Mouse (Mus musculus) layer of hippocampus, postnatal 14 days (tissue): ENCODE measurements at regions not wholly inside any gene's neighbourhood (a gene's known extent, or its start where the extent isn't known, plus 50 kb on each side); places are given as distances from the start of the nearest gene placed in this dataset.
A peak's percentile ranks its signal among the peaks of the same experiment; 100 is the strongest.

ENCODE experiments used
- DNase-seq, 2 experiments: peaks; one replicate each; pipeline ENCODE4 v3.0.0; 2021 to 2022; ENCODE audit warnings: low spot score in 2 of 2, mixed read lengths in 1 of 2

- DNase-seq = no peak
These were observed 156.3 kb downstream of the Maf start for GRCm38 (mm10) chr8:115551262-115551661.

DNA sequence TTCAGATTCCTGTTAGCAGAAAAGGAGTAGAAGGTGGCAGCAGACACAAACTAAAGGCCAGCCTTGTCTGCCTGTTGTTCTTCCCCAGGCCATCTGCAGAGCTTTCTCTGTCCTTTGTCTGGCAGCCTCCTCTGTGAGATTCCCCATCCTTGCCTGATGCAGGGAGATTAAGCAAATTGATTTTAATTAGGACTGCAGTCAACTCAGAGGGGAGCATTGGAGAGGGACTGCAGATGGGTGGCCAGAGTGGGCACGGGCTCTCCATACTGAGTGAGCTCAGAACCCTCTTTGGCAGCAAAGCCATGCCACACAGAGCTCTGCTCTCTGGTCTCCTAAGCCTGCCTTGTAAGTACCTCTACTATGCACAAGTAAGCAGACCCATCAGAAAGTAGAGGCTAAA, 158.5 kb downstream of the Maf start:
- DNase-seq = no peak

DNA sequence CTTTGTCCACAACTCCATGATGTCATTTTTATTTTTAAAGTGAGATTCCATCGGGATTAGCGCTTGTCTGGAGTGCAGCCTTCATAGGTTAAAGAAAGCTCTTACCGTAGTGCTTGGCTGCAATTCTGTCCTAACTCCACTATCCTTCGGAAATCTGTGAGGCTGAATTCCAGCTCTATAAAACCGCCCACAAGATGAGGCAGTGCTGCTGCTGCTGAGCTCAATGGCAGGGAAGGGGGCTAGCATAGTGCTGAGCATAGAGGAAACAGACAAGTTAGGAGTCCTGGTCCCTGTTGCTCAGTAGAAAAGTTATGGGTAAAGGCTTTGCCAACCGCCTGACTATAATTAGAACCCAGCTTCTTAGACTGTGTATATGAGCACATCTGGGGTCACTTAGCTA, 163.5 kb downstream of the Maf start:
- DNase-seq = no peak

DNA sequence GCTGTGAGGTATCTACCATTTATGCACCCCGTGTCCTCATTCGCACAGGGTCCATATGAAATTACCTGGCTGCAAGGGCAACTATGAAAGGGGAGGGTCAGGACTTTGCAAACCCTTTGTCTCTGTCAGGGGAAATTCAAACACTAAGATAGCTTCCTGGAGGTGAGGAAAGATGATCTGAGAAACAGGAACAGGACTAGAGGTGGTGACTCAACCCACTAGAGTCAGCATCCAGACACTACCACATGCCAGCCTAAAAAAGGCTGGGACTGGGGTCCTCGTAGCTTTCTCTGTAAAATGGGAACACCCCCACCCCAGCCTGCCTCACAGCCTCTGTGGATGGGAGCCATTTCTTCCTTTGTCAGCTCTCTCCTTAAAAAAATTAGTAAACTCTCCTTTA, 164.7 kb downstream of the Maf start:
- no peak for DNase-seq

GRCm38 (mm10) chr8:115539600-115539999, 168.0 kb downstream of the Maf start:
- DNase-seq = no peak

DNA sequence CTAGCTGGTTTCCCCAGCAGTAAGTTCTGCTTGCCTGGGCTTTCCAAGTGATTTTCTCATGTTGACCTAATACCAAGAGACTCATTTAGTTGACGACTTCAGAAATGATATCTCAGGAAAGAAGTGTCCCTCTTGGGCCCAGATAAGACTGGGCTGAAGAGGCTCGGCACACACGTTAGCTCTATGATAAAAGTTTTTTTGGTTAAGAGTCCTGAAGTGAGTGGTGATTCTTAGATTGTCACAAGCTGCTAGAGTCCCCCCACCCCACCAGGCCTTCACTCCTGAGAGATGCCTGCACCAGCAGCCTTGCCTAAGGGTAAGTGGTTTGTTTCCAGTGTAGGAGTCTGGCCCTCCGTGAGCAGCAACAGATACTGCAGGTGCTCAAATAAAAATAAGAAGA, 169.4 kb downstream of the Maf start:
- no peak for DNase-seq

DNA sequence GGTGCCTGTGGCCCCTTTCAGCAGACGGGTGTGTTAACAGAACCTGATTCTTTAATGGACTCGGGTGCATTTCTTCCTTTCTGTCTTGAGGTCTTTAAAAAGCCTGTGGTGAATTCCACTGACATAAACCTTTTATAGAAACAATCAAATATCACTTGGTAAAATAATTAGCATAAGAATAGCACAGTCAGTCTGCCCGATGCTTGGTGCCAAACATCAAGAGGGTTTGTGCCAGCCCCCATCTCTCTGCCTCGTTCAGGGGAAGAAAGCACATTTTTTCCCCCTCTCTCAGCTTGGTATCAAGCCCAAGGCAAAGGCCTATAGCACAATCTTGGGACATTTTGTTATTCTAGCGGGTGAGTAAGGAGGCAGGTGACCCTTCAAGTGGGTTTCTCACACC, 169.8 kb downstream of the Maf start:
- peak in 1 of 2 experiments; percentile 18 for DNase-seq

GRCm38 (mm10) chr8:115536554-115537346, 170.8 kb downstream of the Maf start:
- no peak for DNase-seq

DNA sequence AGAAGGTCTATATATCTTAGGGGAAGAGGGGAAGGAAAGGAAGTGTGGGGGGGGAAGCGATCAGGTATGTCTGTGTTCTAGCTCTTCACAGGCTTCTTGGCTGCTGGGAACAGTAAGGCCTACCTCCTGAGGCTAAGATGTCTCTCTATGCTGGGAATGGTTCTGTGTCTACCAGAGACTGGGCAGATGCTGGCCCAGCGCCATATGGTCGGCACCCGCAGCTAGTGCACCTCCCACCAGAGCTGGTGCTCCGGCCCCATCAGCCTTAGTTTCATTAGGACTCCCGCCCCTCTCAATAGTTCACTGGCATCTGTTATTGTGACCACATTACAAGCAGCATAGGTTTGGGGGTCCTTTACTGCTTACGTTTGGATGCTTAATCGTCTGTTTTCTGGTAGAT, 171.6 kb downstream of the Maf start:
- no peak for DNase-seq

GRCm38 (mm10) chr8:115534030-115534429, 173.6 kb downstream of the Maf start:
- no peak for DNase-seq

GRCm38 (mm10) chr8:115531343-115531742, 176.3 kb downstream of the Maf start:
- DNase-seq = no peak

GRCm38 (mm10) chr8:115529568-115530342, 177.8 kb downstream of the Maf start:
- DNase-seq = no peak

GRCm38 (mm10) chr8:115528879-115529278, 178.7 kb downstream of the Maf start:
- DNase-seq = no peak

DNA sequence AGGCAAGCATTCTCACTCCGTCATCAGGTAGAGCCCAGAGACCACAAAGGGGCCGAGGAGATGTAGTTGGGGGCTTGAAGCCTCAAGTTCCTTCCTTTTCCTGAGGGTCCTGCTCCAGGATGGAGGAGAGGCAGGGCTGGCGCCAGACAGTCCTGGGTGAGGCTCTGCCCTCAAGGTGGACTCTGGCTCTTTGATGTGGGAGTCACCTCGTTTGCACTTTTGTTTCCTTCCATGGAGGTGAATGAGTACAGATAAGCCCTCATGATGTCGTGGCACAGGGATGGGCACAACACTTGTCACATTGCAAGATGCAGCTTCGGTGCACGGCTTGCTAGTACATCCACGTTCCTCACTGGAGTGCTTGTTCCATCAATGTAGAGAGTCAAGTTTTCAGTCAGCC, 182.4 kb downstream of the Maf start:
- DNase-seq = no peak

DNA sequence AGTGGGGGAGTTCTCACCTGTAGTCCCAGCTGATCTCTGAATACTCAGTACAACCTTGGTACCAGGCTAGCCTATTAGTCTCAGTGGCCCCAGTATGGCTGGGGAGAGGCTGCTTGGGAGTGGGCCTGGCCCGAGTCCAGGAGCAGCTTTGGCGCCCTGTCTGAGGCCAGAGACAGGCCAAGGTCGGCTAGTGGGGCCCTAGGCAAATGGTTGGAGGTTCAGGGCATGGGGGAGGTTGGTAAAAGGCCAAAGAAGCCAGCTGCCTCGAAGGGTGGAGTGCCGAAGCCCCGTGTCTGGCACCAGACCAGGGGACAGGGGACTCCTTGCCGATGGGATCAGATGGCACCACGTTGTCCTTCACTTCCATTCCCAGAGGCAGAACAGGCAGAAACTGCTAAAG, 182.9 kb downstream of the Maf start:
- no peak for DNase-seq

DNA sequence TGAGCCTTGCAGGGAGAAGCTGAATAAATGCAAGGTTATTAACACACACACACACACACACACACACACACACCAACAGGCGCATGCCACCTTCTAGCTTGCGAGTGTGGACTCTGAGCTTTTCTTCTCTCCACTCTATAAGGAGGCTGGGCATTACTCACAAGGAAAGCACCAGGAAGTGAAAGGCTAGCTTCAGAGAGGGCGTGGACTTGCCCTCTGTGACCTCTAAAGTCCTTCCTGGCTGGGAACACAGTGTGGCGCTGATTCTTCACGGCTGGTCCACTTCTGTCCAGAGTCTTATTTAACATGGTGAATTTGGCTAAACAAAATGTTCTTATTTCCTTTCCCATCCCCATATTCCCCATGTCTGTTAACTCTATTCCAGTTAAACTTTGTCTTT, 185.1 kb downstream of the Maf start:
- no peak for DNase-seq

GRCm38 (mm10) chr8:115515647-115516046, 191.9 kb downstream of the Maf start:
- no peak for DNase-seq

DNA sequence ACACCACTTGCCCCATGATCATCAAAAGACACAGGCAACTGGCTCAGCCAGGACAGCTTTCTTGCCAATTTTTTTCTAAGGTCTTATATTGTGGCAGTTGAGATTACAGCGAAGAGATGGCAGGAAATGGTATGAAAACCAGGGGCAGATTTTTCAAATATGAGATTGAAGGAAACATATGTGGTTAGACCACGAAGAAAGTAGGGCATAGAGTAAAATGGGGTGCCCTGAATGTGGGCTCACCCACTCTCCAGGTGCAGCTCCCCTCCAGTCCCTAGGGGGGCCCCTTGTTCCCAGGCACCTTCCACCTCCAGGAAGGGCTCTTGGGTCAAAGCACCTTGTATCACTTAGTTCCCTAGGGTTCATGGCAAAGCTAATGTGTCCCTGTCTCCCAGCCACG, 193.1 kb downstream of the Maf start:
- DNase-seq = no peak

DNA sequence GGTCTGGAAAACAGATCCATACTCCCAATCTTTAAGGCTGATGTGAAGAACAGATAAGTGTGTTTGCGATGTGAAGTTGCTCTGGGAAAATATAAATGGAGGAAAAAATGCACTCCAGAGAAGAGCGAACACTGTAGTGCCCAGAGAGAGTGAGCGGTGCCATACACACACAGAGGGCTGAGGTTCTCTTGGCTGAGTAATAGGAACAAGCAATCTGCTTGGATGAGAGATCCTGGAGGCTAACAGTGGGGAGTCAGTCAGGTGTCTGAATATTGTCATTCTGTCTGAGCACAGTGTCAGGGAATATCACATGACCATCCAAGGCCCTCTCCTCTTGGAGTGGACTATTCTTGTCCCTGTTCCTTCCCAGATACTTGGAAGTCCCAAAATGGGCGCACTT, 200.4 kb downstream of the Maf start:
- peak in 1 of 2 experiments; percentile 7 for DNase-seq

- DNase-seq = no peak
These were observed 200.9 kb downstream of the Maf start for GRCm38 (mm10) chr8:115506741-115507140.

DNA sequence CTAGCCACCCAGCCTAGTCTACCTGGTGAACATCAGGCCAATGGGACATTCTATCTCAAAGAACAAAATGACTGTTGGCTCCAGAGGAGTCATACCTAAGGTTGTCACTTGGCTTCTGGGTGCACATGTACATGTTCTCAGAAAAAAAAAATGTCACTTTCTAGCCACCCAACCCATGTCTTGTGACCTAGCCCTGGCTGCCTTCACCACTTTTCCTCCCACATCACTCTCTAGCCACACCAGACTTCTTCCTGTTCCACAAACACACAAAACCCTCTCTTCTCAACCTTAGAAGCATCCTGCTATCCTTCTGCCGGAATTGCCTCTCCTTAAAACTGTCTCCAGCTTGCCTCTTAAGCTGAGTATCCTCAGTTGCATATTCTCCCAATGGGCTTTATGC, 211.6 kb downstream of the Maf start:
- DNase-seq = no peak

GRCm38 (mm10) chr8:115494353-115494752, 213.2 kb downstream of the Maf start:
- DNase-seq = no peak

- DNase-seq = no peak
These were observed 220.7 kb downstream of the Maf start for GRCm38 (mm10) chr8:115486904-115487303.
